Mouse (Mus musculus) lung, postnatal 4 days (tissue): ENCODE measurements around the gene Dennd5b.
"Not testable (repeated sequence)": the region's sequence is repeated elsewhere in the genome, so short reads cannot be mapped to it uniquely, and the experiment has no call there.

ENCODE experiments used
- DNase-seq, 2 experiments: peaks; one replicate each; pipeline ENCODE4 v3.0.0; 2021

Dennd5b gene

DNA sequence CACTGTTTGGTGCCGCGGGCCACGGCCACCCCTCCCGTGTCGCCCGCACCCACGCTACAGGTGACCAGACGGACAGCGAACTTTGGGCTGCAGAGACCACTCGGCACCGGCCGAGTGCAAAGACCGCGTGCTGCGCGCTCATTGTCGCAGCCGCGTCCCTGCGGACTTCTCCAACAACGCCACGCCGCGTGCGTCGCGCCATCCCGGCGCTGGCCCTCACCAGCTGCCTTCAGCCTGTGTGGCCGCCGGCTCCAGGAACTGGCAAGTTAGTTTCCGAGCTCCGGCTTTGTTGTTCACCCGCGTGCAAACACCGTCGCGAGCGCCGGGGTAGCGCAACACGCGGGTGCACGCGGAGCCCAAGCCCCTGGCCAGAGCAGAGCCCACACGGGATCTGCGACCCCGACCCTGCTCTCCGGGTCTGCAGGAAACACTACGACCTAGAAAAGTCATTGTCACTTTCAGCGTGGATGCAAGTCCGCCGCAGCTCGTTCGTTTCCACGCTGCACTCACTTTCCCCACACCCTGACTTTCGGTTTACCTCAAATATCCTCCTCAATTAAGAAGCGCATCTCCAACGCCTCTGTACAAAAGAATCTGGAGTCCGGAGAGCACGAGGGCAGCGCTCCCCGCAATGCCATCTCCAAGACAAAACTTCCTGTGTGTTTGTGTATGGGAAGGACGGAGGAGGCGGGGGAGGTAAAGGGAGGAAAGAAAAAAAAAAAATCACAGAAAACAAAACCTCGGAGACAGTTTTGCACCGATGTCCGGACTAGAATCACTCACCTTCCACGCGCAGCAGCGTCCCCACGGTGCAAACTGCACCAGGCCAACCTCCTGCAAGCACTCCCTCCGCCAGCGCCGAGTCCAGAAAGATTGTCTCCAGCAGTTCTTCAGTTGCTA is 155.7 kb downstream of the Dennd5b start:
- DNase-seq = peak; percentile 56 to 62

DNA sequence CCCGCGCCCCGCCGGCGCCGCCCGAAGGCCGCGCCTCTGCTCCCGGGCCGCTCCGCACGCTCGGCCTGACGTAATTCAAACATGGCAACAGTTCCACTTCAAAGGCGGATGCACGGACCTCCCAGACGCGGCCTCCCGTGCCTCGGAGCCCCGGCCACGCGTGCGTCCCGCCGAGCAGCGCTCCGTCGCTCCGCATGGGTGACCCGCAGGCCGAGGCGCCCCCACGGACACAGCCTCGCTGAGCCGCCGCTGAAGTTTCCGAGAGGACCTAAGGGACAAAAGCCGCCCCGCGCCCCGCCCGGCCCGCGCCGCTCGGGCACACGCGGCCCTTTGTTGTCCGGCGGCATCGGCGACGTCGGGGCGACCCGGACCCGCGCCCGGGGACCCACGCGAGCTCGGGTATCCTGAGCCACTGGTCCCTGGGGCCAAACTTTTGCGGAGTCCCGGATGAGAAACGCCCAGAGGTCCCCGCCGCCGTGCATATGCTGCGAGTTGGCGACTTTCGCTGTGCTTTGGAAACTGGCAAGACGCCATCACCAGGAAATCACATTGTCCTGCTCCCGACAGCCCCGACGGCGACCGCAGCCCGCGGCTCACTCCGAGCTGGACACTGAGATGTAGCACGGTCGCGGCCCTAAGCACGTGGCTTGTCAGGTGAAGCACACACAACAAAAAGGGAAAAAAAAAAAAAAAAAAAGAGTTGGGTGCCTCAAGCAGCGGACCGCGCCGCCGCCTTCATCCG is 156.5 kb downstream of the Dennd5b start:
- peak; percentile 81 to 84 for DNase-seq

DNA sequence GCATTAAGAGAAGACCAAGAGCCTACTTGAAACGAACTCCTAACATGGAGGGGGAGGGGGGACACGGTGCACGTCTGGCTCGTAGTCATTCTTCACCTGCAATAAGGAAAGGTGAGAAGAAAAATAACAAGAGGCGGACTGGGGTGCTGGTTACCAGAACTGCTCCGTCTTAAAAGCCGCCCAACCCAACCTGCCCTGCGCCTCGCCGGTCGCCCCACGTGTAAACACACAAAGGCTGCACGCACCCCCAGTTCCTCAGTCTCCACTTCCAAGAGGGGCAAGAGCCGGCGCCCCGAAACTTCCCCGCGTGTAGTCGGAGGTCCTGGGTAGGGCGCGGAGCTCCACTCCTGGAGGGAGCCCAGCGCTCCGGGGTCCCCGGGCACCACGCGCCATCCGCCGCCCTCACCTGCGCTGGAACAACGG is 157.1 kb downstream of the Dennd5b start:
- DNase-seq = no peak

DNA sequence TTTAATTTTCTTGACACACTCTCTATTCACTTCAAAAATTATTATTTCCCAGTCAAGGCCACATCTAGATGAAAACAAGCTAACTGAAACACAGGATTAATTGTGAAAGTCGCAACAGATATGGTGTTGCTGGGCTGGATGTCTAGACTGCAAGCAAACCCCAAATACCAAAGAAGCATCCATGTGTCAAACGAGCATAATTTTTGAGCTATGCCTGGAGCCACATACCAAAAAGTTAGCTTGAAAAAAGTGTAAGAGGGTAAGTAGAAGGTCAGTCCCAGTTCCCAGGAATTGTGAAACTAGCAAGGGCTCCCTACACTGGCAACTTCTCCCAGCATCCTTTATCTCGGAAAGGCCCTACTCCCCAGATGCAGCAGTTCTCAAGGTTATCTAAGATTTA is 157.8 kb downstream of the Dennd5b start:
- no peak for DNase-seq

DNA sequence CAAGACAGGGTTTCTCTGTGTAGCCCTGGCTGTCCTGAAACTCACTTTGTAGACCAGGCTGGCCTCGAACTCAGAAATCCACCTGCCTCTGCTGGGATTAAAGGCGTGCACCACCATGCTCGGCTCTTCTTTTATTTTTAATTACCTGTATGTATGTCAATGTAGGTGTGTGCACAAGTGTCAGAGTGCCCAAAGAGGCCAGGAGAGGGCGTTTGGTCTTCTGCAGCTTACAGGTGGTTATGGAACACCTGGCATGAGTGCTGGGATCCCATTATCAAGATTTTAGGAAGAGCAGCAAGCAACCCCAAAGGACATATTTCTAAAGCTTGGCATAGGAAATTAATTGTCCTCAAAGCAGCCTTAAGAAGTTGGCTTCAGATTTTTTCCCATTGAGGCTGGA is 159.1 kb downstream of the Dennd5b start:
- no peak for DNase-seq

DNA sequence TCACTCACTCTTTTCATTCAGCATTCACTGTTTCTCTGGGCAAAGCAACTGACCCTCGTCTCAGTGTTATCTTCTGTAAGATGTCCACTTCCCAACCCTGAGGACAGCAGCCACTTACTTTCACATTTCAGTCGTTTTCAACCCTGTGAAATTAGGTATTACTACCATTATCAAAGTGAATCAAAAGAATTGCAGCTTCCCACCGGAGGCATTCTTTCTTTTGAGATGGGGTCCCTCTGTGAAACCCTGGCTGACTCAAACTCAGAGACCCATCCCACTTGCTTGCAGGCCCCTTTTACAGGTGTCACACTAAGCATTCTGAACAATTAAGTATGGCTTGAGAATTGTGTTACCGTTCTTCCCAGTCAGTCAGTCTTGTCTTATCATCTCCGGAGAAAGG is 159.6 kb downstream of the Dennd5b start:
- no peak for DNase-seq

DNA sequence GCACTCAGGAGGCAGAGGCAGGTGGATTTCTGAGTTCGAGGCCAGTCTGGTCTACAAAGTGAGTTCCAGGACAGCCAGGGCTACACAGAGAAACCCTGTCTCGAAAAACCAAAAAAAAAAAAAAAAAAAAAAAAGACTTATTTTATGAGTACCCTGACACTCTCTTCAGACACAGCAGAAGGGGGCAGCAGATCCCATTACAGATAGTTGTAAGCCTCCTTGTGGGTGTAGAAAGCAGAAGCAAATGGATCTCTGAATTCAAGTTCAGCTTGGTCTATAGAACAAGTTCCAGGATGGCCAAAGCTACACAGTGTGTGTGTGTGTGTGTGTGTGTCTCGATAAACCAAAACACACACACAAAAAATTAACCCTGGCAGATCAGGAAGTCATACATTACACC is 161.1 kb downstream of the Dennd5b start:
- DNase-seq = not testable (repeated sequence)
